Mouse (Mus musculus) liver, embryonic 11.5 days (tissue): ENCODE measurements around the gene Tecpr2. TPM values are rescaled to one million over a fixed set of nuclear protein-coding genes. Genes with fewer than 3 reads are reported as not detected.
A peak's percentile ranks its signal among the peaks of the same experiment; 100 is the strongest.

Source experiments
- ATAC-seq: fragments of 200-750 bp; cut with Nextera tagmentation; replicated peaks from 2 replicates; pipeline ENCODE4 v1.8.0; 2017; ENCODE audit warnings: moderate number of reproducible peaks, mild to moderate bottlenecking, moderate TSS enrichment, moderate library complexity; ENCODE audit not compliant: low FRiP score
- DNase-seq: peaks from one replicate; pipeline ENCODE4 v3.0.0-alpha.2; 2017; ENCODE audit warnings: low spot score
- H3K27ac ChIP-seq: fragments of 300-500 bp; sonication (generic); 2 replicates; pipeline ENCODE4 v1.5.1; 2014; ENCODE audit warnings: mild to moderate bottlenecking, low read depth, low read length, control low read depth
- H3K27me3 ChIP-seq: fragments of 300-500 bp; sonication (generic); replicated peaks from 2 replicates; pipeline ENCODE4 v1.6.1; 2014; ENCODE audit warnings: low read length, mixed read lengths; ENCODE audit not compliant: control insufficient read depth, insufficient read depth
- H3K36me3 ChIP-seq: fragments of 300-500 bp; sonication (generic); 2 replicates; pipeline ENCODE4 v1.6.1; 2014; ENCODE audit warnings: mild to moderate bottlenecking, low read length, moderate library complexity, mixed read lengths; ENCODE audit not compliant: control insufficient read depth, insufficient read depth
- H3K4me1 ChIP-seq: fragments of 300-500 bp; sonication (generic); replicated peaks from 2 replicates; pipeline ENCODE4 v1.6.1; 2014; ENCODE audit warnings: low read length, mixed read lengths; ENCODE audit not compliant: control insufficient read depth, insufficient read depth
- H3K4me2 ChIP-seq: fragments of 300-500 bp; sonication (generic); 2 replicates; pipeline ENCODE4 v1.6.1; 2014; ENCODE audit warnings: mild to moderate bottlenecking, control low read depth, moderate library complexity
- H3K4me3 ChIP-seq: fragments of 300-500 bp; sonication (generic); 2 replicates; pipeline ENCODE4 v1.5.1; 2014; ENCODE audit warnings: low read depth, low read length, control low read depth
- H3K9ac ChIP-seq: fragments of 300-500 bp; sonication (generic); 2 replicates; pipeline ENCODE4 v1.6.1; 2014; ENCODE audit warnings: low read depth, low read length, control low read depth
- H3K9me3 ChIP-seq: fragments of 300-500 bp; sonication (generic); 2 replicates; pipeline ENCODE4 v1.6.1; 2016; ENCODE audit warnings: low read length, inconsistent platforms, mixed read lengths; ENCODE audit not compliant: control insufficient read depth
- WGBS: fragments of 180-500 bp; shearing (Covaris S2); extraction: QIAGEN DNeasy Blood & Tissue Kit; methylation state at CpG from one replicate; pipeline ENCODE4 v1.1.7; 2014; 5-methylcytosine and 5-hydroxymethylcytosine counted together
- polyA plus RNA-seq: library from polyadenylated mRNA; unstranded; fragments of >200 nt; fragmentation: Nextera tagmentation; extraction: Ambion mirVana; gene quantifications from 2 replicates; pipeline ENCODE4 v1.2.1, GENCODE M21; 2014

Tecpr2 gene
- polyA plus RNA-seq, 1 experiment from 2014 or later, result 4.7 TPM

DNA sequence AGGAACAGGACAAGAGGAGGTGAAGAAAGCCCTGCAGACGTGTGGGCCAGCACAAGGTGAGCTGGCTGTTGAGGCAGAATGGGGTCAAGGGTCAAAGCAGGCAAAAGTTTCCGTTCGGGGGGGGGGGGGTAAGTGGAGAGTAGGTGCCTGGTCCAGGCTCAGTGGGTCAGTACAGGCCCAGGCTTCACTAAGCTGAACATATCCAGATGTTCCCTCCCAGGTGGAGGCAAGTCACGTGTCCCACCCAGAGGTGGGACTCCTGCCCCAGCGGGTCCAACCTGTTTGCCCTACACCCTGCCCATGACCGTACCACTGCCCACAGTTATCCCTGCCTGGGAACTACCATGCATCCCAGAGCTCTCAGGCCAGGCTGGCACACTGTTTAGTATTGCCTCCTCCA lies 116.7 kb downstream of the Tecpr2 start:
- Histone ChIP-seq H3K9me3 (no peaks in the 10 kb centered on the region), H3K9ac (no peak overlapping the region), H3K36me3 (no peaks in the 10 kb centered on the region), H3K4me2 (no peak overlapping the region), H3K27ac (no peak overlapping the region), H3K4me3 (no peak overlapping the region), H3K27me3 (no peaks in the 10 kb centered on the region), H3K4me1 (peaks cover 33% of the 10 kb centered on the region)
- WGBS, result 64% methylated on average over 6 of the region's 6 CpGs
- DNase-seq (no peak), ATAC-seq (no peak)

DNA sequence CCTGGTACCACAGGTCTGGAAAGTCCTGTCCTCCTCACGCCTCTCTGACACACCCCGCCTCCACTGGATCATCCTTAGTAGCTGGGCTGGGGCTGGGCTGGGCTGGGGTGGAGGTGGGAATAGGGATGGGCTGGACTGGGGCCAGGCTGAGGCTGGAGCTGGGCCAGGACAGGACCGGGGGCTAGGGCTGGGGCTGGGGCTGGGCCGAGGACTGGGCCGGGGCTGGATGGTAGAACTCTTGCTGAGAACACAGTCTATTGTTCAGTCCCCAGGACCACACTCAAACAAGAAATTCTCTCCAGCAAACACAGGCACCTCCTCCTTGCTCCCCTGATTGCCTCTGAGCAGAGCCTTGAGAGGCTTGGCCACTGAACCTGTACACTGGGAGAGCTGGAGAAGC lies 117.3 kb downstream of the Tecpr2 start:
- no peak overlapping the region for H3K9ac ChIP-seq

DNA sequence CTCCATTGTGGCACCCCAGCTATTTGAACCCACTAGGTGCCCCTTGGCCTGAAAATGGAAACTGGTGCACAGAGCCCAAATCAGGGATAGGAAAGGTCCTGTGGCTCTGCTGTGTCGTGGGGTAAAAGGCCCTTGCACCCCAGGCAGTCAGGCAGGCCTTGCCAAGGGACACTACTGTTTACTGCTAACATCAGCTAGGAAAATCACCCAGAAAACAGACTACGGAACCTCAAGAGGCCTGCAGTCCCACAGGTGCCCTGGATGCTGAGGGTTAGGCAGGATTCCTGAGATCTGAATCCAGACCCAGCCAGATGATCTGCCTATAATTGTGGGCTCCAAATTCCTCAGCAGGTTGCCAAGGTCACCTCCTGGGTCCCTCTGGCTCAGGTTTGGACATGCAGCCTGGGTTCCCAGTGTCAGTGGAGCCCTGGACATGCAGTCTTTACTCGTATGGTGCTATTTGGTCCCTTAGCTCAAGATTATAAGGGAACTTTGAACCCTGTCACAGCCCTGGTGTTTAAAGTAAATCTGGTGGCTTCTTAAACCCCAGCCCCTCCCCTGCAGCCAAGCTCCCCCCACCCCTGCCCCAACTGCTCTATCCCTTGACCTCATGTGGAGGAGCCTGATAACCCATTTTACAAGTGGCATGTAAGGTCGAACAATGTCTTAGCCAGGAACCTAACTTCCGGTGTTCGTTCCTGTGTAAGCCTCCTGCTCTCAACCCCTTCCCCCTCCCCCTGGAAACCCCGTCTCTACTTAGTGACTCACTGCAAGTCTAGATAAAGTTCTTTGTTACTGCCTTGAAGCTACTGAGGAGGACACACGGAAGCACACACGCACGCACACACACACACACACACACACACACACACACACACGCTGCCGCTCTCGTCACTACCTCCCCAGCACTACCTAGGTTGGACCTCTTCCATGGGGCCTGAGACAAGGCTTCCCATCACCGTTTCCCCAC lies 118.4 kb downstream of the Tecpr2 start:
- no peaks in the 10 kb centered on the region; the same call in 1 of the 2 replicates for H3K9me3 ChIP-seq
- H3K27ac ChIP-seq, result peak overlapping the region; percentile 73; the same call in 1 of the 2 replicates
- H3K4me3 ChIP-seq, result no peak overlapping the region
- H3K36me3 ChIP-seq, result no peaks in the 10 kb centered on the region
- peaks cover 33% of the 10 kb centered on the region for H3K4me1 ChIP-seq
- ATAC-seq (peak; percentile 77), DNase-seq (no peak)
- H3K4me2 ChIP-seq, result peak overlapping the region; percentile 8; the same call in 1 of the 2 replicates
- 36% methylated on average over 14 of the region's 14 CpGs for WGBS
- H3K9ac ChIP-seq, result no peak overlapping the region
- no peaks in the 10 kb centered on the region for H3K27me3 ChIP-seq

More for the DNA sequence above, 117.3 kb downstream of the Tecpr2 start:
- no peak overlapping the region for H3K4me2 ChIP-seq
- WGBS, result 73% methylated on average over 5 of the region's 5 CpGs
- H3K9me3 ChIP-seq, result no peaks in the 10 kb centered on the region
- no peak for ATAC-seq
- no peak for DNase-seq
- no peak overlapping the region for H3K27ac ChIP-seq
- no peaks in the 10 kb centered on the region for H3K27me3 ChIP-seq
- no peak overlapping the region for H3K4me3 ChIP-seq
- peaks cover 33% of the 10 kb centered on the region for H3K4me1 ChIP-seq
- no peaks in the 10 kb centered on the region for H3K36me3 ChIP-seq

DNA sequence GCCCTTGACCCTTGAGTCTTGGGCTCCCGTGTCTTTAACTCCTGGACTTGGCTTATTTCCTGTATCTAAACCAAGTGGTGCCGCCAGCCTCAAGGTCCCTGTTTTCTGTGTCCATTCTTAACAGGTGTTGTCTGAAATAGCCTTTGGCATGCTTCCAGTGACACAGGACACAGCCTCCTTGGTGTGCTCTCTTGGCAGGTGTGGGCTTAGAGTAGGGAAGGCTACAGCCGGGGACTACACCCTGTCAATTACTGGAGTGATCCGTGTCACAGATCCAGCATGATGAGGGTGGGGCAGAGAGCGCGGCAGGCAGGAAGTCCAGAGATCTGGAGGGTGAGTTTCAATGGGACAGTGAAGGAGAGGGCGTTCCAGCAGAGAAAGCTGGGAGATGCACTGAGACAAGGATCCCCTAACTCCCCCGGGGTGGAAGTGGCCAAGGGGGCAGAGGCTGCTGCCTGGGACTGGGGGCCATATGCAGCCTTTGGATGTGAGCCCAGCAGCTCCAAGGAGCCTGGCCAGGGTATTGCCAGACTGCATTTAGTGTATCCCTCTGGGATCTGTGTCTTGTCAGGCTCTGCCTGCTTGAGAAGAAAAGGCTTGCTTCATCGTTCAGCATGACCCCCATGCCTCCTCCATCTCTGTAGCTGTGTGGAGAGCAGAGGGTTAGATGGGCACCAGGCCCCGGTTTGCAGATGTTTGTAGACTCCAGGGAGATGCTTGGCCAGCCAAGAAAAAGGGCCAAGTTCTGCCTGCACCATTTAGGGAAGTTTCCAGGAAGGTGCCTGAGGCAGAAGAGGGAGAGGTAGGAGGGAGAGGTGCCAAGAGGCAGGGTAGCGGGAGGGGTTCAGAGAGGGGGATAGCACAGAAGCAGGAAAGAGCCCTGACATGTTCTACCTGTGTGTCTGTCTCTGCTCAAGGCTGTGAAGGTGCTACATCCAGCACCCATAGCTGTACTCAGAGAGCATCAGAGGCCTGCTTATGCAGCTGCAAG lies 119.7 kb downstream of the Tecpr2 start:
- Histone ChIP-seq H3K4me2 (0 out of 2 replicates have a peak overlapping the region, but pooled peaks have one; percentile 23), H3K27me3 (no peaks in the 10 kb centered on the region), H3K27ac (peak overlapping the region; percentile 73), H3K4me3 (no peak overlapping the region), H3K4me1 (peaks cover 33% of the 10 kb centered on the region), H3K9ac (peak overlapping the region; percentile 20; the same call in 1 of the 2 replicates), H3K36me3 (no peaks in the 10 kb centered on the region), H3K9me3 (no peaks in the 10 kb centered on the region; the same call in 1 of the 2 replicates)
- DNase-seq (no peak), ATAC-seq (peak; percentile 4; the same call in 1 of the 2 replicates)
- 57% methylated on average over 11 of the region's 11 CpGs for WGBS

DNA sequence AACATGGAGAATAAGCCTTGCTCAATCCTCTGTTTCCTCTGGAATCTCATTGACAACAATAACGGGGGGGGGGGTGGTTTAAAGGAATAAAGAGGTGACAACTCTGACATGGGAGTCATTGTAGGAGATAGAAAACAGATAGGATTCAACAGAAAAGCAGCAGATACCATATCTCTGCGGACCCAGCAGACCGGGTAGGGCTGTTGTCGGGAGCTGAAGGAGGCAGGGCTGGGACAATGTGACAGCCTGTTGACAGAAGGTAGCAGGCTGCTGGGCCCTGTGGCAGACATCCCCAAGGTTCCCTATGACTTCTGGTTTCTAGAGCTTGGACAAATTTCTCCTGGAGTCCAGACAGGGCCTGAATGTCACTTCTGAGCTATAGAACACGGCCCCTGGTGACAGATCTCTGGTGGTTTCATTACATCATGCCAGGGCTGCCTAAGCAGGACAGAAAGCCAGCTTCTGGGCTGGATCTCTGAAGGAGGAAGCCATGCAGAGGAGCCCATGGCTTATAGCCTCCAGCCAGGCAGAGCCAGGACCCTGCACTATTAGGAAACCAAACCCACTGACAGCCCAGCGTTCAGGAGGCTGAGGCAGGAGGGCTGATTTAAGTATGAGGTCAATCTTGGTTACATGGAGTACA lies 120.7 kb downstream of the Tecpr2 start:
- H3K27ac ChIP-seq, result peak overlapping the region; percentile 44
- no peak for DNase-seq

DNA sequence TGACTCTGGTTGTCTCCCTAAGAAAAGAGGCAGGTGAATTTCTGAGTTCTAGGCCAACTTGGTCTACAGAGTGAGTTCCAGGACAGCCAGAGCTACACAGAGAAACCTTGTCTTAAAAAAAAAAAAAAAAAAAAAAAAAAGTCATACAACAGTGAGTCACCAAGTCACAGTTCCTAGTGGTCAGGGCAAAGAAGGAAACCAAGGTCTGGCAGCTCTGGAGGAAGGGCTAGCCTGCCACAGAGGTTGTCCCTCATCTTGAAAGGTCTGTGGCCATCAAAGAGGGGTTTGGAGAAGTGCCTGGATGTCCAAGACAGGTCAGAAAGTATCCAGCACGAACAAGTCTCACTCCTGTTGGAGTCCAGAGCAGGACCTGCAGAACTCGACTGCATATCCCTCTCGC lies 127.7 kb downstream of the Tecpr2 start:
- 65% methylated on average over 3 of the region's 3 CpGs for WGBS

More for the DNA sequence above, 120.7 kb downstream of the Tecpr2 start:
- H3K9me3 ChIP-seq, result no peaks in the 10 kb centered on the region; the same call in 1 of the 2 replicates
- H3K9ac ChIP-seq, result no peak overlapping the region
- H3K27me3 ChIP-seq, result no peaks in the 10 kb centered on the region
- H3K4me3 ChIP-seq, result no peak overlapping the region
- peaks cover 33% of the 10 kb centered on the region for H3K4me1 ChIP-seq
- H3K4me2 ChIP-seq, result 0 out of 2 replicates have a peak overlapping the region, but pooled peaks have one; percentile 23
- H3K36me3 ChIP-seq, result no peaks in the 10 kb centered on the region
- ATAC-seq, result peak; percentile 61
- WGBS, result 37% methylated on average over 6 of the region's 6 CpGs

DNA sequence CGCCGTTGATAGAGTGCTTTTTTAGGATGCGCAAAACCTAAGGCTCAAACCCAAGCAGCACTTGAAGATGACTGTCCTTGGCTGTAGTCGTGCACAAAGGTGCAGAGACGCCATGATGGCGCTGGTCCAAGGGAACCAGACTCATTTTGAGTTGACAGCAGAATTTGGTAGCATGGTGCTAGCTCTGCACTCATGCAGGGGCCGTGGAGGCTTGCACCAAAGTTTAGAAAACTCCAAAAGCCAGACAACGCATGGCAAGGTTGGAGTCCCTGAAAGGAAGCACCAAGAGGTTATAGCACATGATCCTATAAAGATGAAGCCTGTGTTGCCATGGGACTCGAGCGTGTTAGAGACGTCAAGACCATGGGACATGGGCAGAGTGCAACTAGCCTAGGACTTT lies 129.0 kb downstream of the Tecpr2 start:
- Histone ChIP-seq H3K27me3 (no peaks in the 10 kb centered on the region), H3K9ac (no peak overlapping the region), H3K36me3 (no peaks in the 10 kb centered on the region), H3K27ac (no peak overlapping the region), H3K9me3 (no peaks in the 10 kb centered on the region), H3K4me1 (peaks cover 3% of the 10 kb centered on the region; the same call in 1 of the 2 replicates), H3K4me3 (no peak overlapping the region), H3K4me2 (no peak overlapping the region)
- DNase-seq (no peak), ATAC-seq (no peak)
- 91% methylated on average over 11 of the region's 11 CpGs for WGBS

More for the DNA sequence above, 127.7 kb downstream of the Tecpr2 start:
- ATAC-seq (no peak), DNase-seq (no peak)
- no peak overlapping the region for H3K27ac ChIP-seq
- H3K4me1 ChIP-seq, result peaks cover 3% of the 10 kb centered on the region; the same call in 1 of the 2 replicates
- no peaks in the 10 kb centered on the region for H3K27me3 ChIP-seq
- H3K4me3 ChIP-seq, result no peak overlapping the region
- no peaks in the 10 kb centered on the region; the same call in 1 of the 2 replicates for H3K9me3 ChIP-seq
- H3K4me2 ChIP-seq, result no peak overlapping the region
- no peak overlapping the region for H3K9ac ChIP-seq
- H3K36me3 ChIP-seq, result no peaks in the 10 kb centered on the region

DNA sequence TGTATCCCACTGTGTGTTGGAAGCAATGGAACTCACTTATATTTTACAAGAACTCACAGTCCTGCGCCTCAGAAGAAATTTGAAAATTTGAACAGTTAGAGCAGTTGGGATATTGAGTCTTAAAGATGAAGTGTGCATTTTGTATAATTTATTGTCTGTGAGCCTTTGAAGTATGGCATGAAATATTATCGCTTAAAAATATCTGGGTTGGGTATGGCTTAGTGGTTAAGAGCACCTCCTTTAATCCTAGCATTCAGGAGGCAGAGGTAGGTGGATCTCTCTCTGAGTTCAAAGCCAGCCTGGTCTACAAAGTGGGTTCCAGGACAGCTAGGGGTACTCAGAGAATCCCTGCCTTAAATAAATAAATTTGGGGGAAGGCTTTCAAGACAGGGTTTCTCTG lies 130.0 kb downstream of the Tecpr2 start:
- WGBS, result 91% methylated on average over 2 of the region's 2 CpGs
- no peak overlapping the region for H3K9ac ChIP-seq
- H3K36me3 ChIP-seq, result no peaks in the 10 kb centered on the region
- no peaks in the 10 kb centered on the region for H3K27me3 ChIP-seq
- no peaks in the 10 kb centered on the region for H3K9me3 ChIP-seq
- no peak overlapping the region for H3K4me3 ChIP-seq
- ATAC-seq (no peak), DNase-seq (no peak)
- no peak overlapping the region for H3K27ac ChIP-seq
- H3K4me2 ChIP-seq, result no peak overlapping the region
- peaks cover 3% of the 10 kb centered on the region; the same call in 1 of the 2 replicates for H3K4me1 ChIP-seq
